Mouse (Mus musculus) stomach, postnatal 0 days (tissue): ENCODE measurements around the gene Rnf141.

Source experiments
- CTCF ChIP-seq: IDR thresholded peaks from 2 replicates; pipeline ENCODE4 v1.5.1; 2016; ENCODE audit warnings: antibody characterized with exemption, low read depth, mild to moderate bottlenecking, moderate library complexity
- EP300 ChIP-seq: optimal IDR thresholded peaks from 2 replicates; pipeline ENCODE3; 2016; ENCODE audit warnings: antibody characterized with exemption

DNA sequence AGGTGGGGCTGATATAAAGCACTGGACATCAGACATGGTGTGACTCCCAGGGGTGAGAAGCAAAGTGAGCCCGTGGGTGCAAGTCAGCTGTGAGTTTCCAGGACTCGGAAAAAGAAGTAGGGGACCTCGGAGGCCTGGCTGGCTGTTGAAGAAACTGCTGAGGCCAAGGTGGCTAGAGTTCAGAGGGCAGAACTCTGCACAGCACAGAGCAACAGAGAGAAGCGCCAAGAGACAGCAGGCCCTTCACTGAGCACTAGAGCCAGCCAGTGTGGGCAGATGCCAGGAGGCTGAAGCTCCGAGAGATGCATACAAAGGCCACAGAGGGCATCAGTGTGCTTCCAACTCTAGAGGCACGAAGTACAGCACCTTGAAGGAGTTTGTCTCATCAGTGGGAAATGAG is 26.1 kb downstream of the Rnf141 start:
- TF ChIP-seq CTCF (no peak), EP300 (no peak)
